Mouse (Mus musculus) myocyte (in vitro differentiated cells): ENCODE results near the gene Rcn2. TPM values are rescaled to one million over a fixed set of nuclear protein-coding genes. Genes with fewer than 3 reads are reported as not detected.

Source experiments
- H3K27me3 ChIP-seq: one replicate; pipeline ENCODE4 v1.6.1; 2011; ENCODE audit not compliant: control insufficient read depth, insufficient read depth, insufficient read length
- H3K36me3 ChIP-seq: one replicate; pipeline ENCODE4 v1.6.1; 2011; ENCODE audit not compliant: control insufficient read depth, insufficient read depth
- H3K4me2 ChIP-seq: one replicate; pipeline ENCODE4 v1.6.1; 2011; ENCODE audit warnings: low read depth, control low read depth
- H3K4me3 ChIP-seq: one replicate; pipeline ENCODE4 v1.5.1; 2011; ENCODE audit warnings: mild to moderate bottlenecking, control low read depth, moderate library complexity
- H3K79me2 ChIP-seq: one replicate; pipeline ENCODE4 v1.6.1; 2011; ENCODE audit not compliant: control insufficient read depth, insufficient read depth
- H3ac ChIP-seq: one replicate; pipeline ENCODE4 v1.6.1; 2011; ENCODE audit not compliant: control insufficient read depth, insufficient read length
- CEBPB ChIP-seq: IDR thresholded peaks from 2 replicates; pipeline ENCODE4 v1.6.1; 2011; ENCODE audit warnings: mild to moderate bottlenecking, moderate library complexity; ENCODE audit not compliant: poor library complexity, insufficient read depth, severe bottlenecking
- E2F4 ChIP-seq: IDR thresholded peaks from one replicate; pipeline ENCODE4 v1.6.1; 2011; ENCODE audit warnings: mild to moderate bottlenecking, control low read depth, moderate library complexity; ENCODE audit not compliant: insufficient read depth
- MAX ChIP-seq: IDR thresholded peaks from one replicate; pipeline ENCODE4 v1.6.1; 2011; ENCODE audit warnings: low read depth, mild to moderate bottlenecking, control low read depth
- MYOD1 ChIP-seq, 3 experiments: IDR thresholded peaks; one replicate each; pipeline ENCODE4 v1.6.1; 2011; ENCODE audit warnings: control low read depth in 2 of 3, low read depth in 2 of 3, mild to moderate bottlenecking in 2 of 3, moderate library complexity in 1 of 3; ENCODE audit not compliant: insufficient read length in 2 of 3, control insufficient read depth in 1 of 3
- MYOG ChIP-seq, 3 experiments: IDR thresholded peaks; one replicate each; pipeline ENCODE4 v1.6.1; 2011; ENCODE audit warnings: control low read depth in 2 of 3, low read depth in 2 of 3, mild to moderate bottlenecking in 2 of 3; ENCODE audit not compliant: insufficient read length in 2 of 3, control insufficient read depth in 1 of 3, insufficient read depth in 1 of 3
- POLR2A ChIP-seq: IDR thresholded peaks from one replicate; pipeline ENCODE4 v1.6.1; 2011; ENCODE audit warnings: low read depth, mild to moderate bottlenecking, control low read depth, moderate library complexity; ENCODE audit not compliant: insufficient read length
- POLR2AphosphoS2 ChIP-seq: IDR thresholded peaks from one replicate; pipeline ENCODE4 v1.6.1; 2011; ENCODE audit warnings: low read depth, control low read depth; ENCODE audit not compliant: insufficient read length
- REST ChIP-seq: IDR thresholded peaks from one replicate; pipeline ENCODE4 v1.6.1; 2011; ENCODE audit warnings: mild to moderate bottlenecking, control low read depth, moderate library complexity; ENCODE audit not compliant: insufficient read depth, insufficient read length
- SRF ChIP-seq: IDR thresholded peaks from one replicate; pipeline ENCODE4 v1.6.1; 2011; ENCODE audit warnings: low read depth; ENCODE audit not compliant: control insufficient read depth, insufficient read length
- TCF12 ChIP-seq: IDR thresholded peaks from one replicate; pipeline ENCODE4 v1.6.1; 2011; ENCODE audit warnings: mild to moderate bottlenecking, control low read depth; ENCODE audit not compliant: poor library complexity, insufficient read depth, severe bottlenecking
- TCF3 ChIP-seq: IDR thresholded peaks from one replicate; pipeline ENCODE4 v1.6.1; 2011; ENCODE audit warnings: low read depth, control low read depth; ENCODE audit not compliant: insufficient read length
- USF1 ChIP-seq: IDR thresholded peaks from one replicate; pipeline ENCODE4 v1.6.1; 2011; ENCODE audit warnings: low read depth, mild to moderate bottlenecking, control low read depth, moderate library complexity
- polyA plus RNA-seq: library from polyadenylated mRNA; unstranded; fragments of >200 nt; fragmentation: generic; extraction: Trizol; gene quantifications from one replicate; pipeline ENCODE4 v1.2.1, GENCODE M21; 2012; ENCODE audit warnings: missing spikeins

The Rcn2 gene
- polyA plus RNA-seq, 1 experiment = 36.8 TPM

DNA sequence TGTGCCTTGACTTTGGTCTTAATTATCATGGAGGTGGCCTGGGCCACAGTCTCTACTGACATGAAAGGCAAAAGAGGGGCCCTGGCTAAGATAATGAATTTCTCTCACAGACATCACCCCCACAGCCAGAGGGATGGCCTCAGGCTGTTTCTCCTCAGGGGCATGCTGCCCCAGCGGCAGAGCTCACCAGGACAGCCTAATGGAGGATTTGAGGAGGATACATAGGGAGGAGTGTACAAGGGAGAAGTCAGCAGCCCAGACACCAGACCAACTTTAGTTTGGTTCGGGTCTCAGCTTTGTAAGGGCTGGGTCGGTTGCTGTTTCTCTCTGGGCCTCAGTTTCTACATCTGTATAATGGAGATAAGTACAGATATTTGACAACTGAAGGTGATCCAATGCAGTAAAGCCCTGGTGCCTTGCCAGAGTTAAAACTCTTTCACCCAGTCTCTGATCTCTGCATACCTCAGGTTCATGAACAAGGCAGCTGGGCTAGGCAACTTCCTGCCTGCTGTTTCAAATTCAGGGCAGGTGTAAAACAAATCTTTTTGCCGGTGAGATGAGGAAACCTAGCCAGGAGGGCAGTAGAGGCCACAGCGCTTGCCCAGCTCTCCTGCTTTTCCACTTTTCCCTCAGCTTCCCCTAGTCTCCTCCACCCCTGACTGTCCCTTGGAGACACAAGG, 49.0 kb downstream of the Rcn2 start:
- Histone ChIP-seq H3K79me2 (no peaks in the 10 kb centered on the region), H3ac (no peak overlapping the region), H3K36me3 (no peaks in the 10 kb centered on the region), H3K4me3 (no peak overlapping the region), H3K27me3 (no peaks in the 10 kb centered on the region), H3K4me2 (peak overlapping the region; percentile 60)
- no peak for TF ChIP-seq MYOD1 (IDR thresholded peaks at IDR 0.05; ENCODE audit: control insufficient read depth in 1 of 3, insufficient read length in 2 of 3, low read depth in 2 of 3)
- no peak for TF ChIP-seq CEBPB
- TF ChIP-seq TCF12 = no peak
- no peak for TF ChIP-seq MYOG (IDR thresholded peaks at IDR 0.05; ENCODE audit: control insufficient read depth in 1 of 3, insufficient read depth in 1 of 3, insufficient read length in 2 of 3, low read depth in 2 of 3)
- no peak for TF ChIP-seq USF1
- no peak for TF ChIP-seq SRF
- no peak for TF ChIP-seq POLR2A

DNA sequence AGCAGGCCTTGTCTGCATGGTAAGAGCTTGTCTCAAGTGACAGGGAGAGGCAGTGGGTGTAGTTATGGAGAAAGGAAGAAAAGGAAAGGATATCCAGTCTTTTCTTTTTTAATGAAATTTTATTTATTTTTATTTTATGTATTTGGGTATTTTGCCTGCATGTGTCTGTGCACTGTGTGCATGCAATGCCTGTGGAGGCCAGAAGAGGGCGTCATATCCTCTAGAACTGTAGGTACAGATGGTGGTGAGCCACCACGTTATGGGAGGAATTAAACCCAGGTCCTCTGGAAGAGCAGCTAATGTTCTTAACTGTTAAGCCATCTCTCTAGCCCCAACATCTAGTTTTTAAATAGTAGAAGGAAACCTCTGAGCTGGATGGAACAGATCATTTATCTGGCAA, 50.5 kb downstream of the Rcn2 start:
- H3K36me3 ChIP-seq = no peaks in the 10 kb centered on the region
- H3K79me2 ChIP-seq = no peaks in the 10 kb centered on the region
- no peak overlapping the region for H3K4me3 ChIP-seq
- no peak overlapping the region for H3ac ChIP-seq
- peak overlapping the region; percentile 34 for H3K4me2 ChIP-seq
- no peaks in the 10 kb centered on the region for H3K27me3 ChIP-seq
- TF ChIP-seq MYOG (IDR thresholded peaks at IDR 0.05; ENCODE audit: control insufficient read depth in 1 of 3, insufficient read depth in 1 of 3, insufficient read length in 2 of 3, low read depth in 2 of 3) = no peak
- TF ChIP-seq POLR2A = no peak
- no peak for TF ChIP-seq CEBPB
- TF ChIP-seq SRF = no peak
- no peak for TF ChIP-seq TCF12
- no peak for TF ChIP-seq POLR2AphosphoS2
- TF ChIP-seq E2F4 = no peak
- no peak for TF ChIP-seq MAX
- TF ChIP-seq REST = no peak
- no peak for TF ChIP-seq USF1
- no peak for TF ChIP-seq TCF3
- no peak for TF ChIP-seq MYOD1 (IDR thresholded peaks at IDR 0.05; ENCODE audit: control insufficient read depth in 1 of 3, insufficient read length in 2 of 3, low read depth in 2 of 3)

- Histone ChIP-seq H3K79me2 (no peaks in the 10 kb centered on the region), H3K36me3 (no peaks in the 10 kb centered on the region), H3K27me3 (no peaks in the 10 kb centered on the region), H3ac (no peak overlapping the region), H3K4me3 (no peak overlapping the region), H3K4me2 (peak overlapping the region; percentile 45)
- TF ChIP-seq MYOG (IDR thresholded peaks at IDR 0.05; ENCODE audit: control insufficient read depth in 1 of 3, insufficient read depth in 1 of 3, insufficient read length in 2 of 3, low read depth in 2 of 3) (no peak), REST (no peak), TCF12 (no peak), USF1 (no peak), CEBPB (no peak), POLR2AphosphoS2 (no peak), TCF3 (no peak), E2F4 (no peak), POLR2A (no peak), MAX (no peak), MYOD1 (IDR thresholded peaks at IDR 0.05; ENCODE audit: control insufficient read depth in 1 of 3, insufficient read length in 2 of 3, low read depth in 2 of 3) (no peak), SRF (no peak)
Measured at GRCm38 (mm10) chr9:56097584-56098298, 56.1 kb downstream of the Rcn2 start.

DNA sequence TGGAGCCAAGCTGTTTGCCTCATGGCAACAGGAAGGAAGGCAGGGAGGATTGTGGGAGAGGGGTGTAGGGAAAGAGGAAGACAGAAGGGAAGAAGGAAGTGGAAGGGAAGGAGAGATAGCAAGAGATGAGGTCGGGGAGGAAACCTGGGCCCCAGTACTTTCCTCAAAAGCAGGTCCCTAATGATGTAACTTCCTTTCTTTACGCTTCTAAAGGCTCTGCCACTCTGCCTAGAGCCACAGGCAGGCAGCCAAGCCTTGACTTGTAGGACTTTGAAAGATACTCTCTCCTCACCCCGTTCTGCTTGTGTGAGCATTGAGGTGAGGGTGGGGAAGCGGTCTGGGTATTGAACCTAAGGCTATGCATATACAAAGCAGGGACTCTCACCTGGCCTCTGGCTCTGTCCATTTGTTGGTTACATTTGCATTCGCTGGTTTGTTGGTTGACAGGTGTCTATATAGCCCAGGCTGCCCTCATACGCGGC, 58.4 kb downstream of the Rcn2 start:
- no peaks in the 10 kb centered on the region for H3K79me2 ChIP-seq
- H3K36me3 ChIP-seq = no peaks in the 10 kb centered on the region
- H3K4me2 ChIP-seq = no peak overlapping the region
- no peaks in the 10 kb centered on the region for H3K27me3 ChIP-seq
- no peak overlapping the region for H3K4me3 ChIP-seq
- no peak overlapping the region for H3ac ChIP-seq
- TF ChIP-seq POLR2A = no peak
- TF ChIP-seq MYOD1 (IDR thresholded peaks at IDR 0.05; ENCODE audit: control insufficient read depth in 1 of 3, insufficient read length in 2 of 3, low read depth in 2 of 3) = no peak
- TF ChIP-seq SRF = no peak

GRCm38 (mm10) chr9:56101022-56101421, 59.4 kb downstream of the Rcn2 start:
- Histone ChIP-seq H3K4me2 (peak overlapping the region; percentile 24), H3K27me3 (no peaks in the 10 kb centered on the region), H3K4me3 (no peak overlapping the region), H3ac (no peak overlapping the region), H3K79me2 (no peaks in the 10 kb centered on the region), H3K36me3 (no peaks in the 10 kb centered on the region)
- TF ChIP-seq USF1 (peak; percentile 67), SRF (no peak), E2F4 (no peak)
